ENCODE assay signal across 1 mouse cellular context in genomic region chr5:114380209-114381012, GRCm38 (mm10).
TF ChIP-seq lines count a peak whose summit lies in the region.

TSS of gene Kctd10 (minus strand) at chr5:114380508.
TSS of gene Ube3b (plus strand) at chr5:114380607.

TF ChIP-seq in CH12.LX, 34 proteins besides CTCF, POLR2A, EP300 and RAD21 (continued from another document):
- TF ChIP-seq NELFE (IDR thresholded peaks at IDR 0.05; ENCODE audit: low read depth, low read length): peak; percentile 73
- no peak for TF ChIP-seq IRF4 (IDR thresholded peaks at IDR 0.05; ENCODE audit: low read depth, low read length)
- no peak for TF ChIP-seq RCOR1 (conservative IDR thresholded peaks at IDR 0.05; ENCODE audit: low read depth, low read length)
- no peak for TF ChIP-seq ZC3H11A (IDR thresholded peaks at IDR 0.05; ENCODE audit: low read depth, low read length)
- TF ChIP-seq SMC3 (IDR thresholded peaks at IDR 0.05; ENCODE audit: low read depth, low read length): no peak
- no peak for TF ChIP-seq E2F4 (IDR thresholded peaks at IDR 0.05; ENCODE audit: insufficient replicate concordance, low read depth, low read length)
- TF ChIP-seq NRF1 (IDR thresholded peaks at IDR 0.05; ENCODE audit: low read depth, low read length): 0 out of 2 replicates have a peak, but pooled peaks have one; percentile 24
- peak; percentile 96 for TF ChIP-seq TCF12 (IDR thresholded peaks at IDR 0.05; ENCODE audit: low read depth, low read length)
- TF ChIP-seq MAZ (IDR thresholded peaks at IDR 0.05; ENCODE audit: low read depth, low read length): peak; percentile 79; the same call in 1 of the 2 replicates
- no peak for TF ChIP-seq USF1 (IDR thresholded peaks at IDR 0.05; ENCODE audit: low read depth, low read length)
- peak; percentile 46; the same call in 1 of the 2 replicates for TF ChIP-seq KAT2A (IDR thresholded peaks at IDR 0.05; ENCODE audit: insufficient replicate concordance, low read length)
- no peak for TF ChIP-seq JUND (conservative IDR thresholded peaks at IDR 0.05; ENCODE audit: low read depth, low read length)
- no peak; the same call in none of the 2 replicates for TF ChIP-seq ELF1 (IDR thresholded peaks at IDR 0.05; ENCODE audit: low read depth, low read length)
- peak; percentile 48; the same call in 1 of the 2 replicates for TF ChIP-seq MXI1 (IDR thresholded peaks at IDR 0.05; ENCODE audit: low read depth, low read length)
- no peak for TF ChIP-seq CHD1 (IDR thresholded peaks at IDR 0.05; ENCODE audit: low read depth, low read length)
- no peak for TF ChIP-seq USF2 (conservative IDR thresholded peaks at IDR 0.05; ENCODE audit: low read depth, low read length)
- TF ChIP-seq ETS1 (conservative IDR thresholded peaks at IDR 0.05; ENCODE audit: low read depth, low read length): no peak
- no peak for TF ChIP-seq ZNF384 (IDR thresholded peaks at IDR 0.05; ENCODE audit: low read depth, low read length)
- 0 out of 2 replicates have a peak, but pooled peaks have one; percentile 13 for TF ChIP-seq MEF2A (IDR thresholded peaks at IDR 0.05; ENCODE audit: borderline replicate concordance, low read depth, low read length)
- 0 out of 2 replicates have a peak, but pooled peaks have one; percentile 55 for TF ChIP-seq CHD2 (IDR thresholded peaks at IDR 0.05; ENCODE audit: low read length)
- 0 out of 2 replicates have a peak, but pooled peaks have one; percentile 53 for TF ChIP-seq ZMIZ1 (IDR thresholded peaks at IDR 0.05; ENCODE audit: low read depth, low read length)
- TF ChIP-seq HCFC1 (IDR thresholded peaks at IDR 0.05; ENCODE audit: low read depth, low read length): peak; percentile 83
- TF ChIP-seq SIN3A (IDR thresholded peaks at IDR 0.05; ENCODE audit: low read length): no peak; the same call in none of the 2 replicates
- peak; percentile 94 for TF ChIP-seq TBP (conservative IDR thresholded peaks at IDR 0.05; ENCODE audit: low read depth, low read length)
- no peak for TF ChIP-seq JUN (IDR thresholded peaks at IDR 0.05; ENCODE audit: insufficient read depth, low read depth, low read length)
- TF ChIP-seq MAX (IDR thresholded peaks at IDR 0.05; ENCODE audit: low read length): no peak
- TF ChIP-seq GABPA (IDR thresholded peaks at IDR 0.05; ENCODE audit: insufficient replicate concordance, low read depth, low read length): no peak
- TF ChIP-seq BHLHE40 (IDR thresholded peaks at IDR 0.05; ENCODE audit: low read depth, low read length): no peak
